Mouse (Mus musculus): ENCODE data around the gene Dip2b. TPM values are rescaled to one million over a fixed set of nuclear protein-coding genes. Genes with fewer than 3 reads are reported as not detected.
"Not testable (repeated sequence)": the region's sequence is repeated elsewhere in the genome, so short reads cannot be mapped to it uniquely, and the experiment has no call there.

Gene Dip2b
- polyA plus RNA-seq, 1 experiment from 2014 or later, result 26.9 TPM

- Histone ChIP-seq H3K9ac (no peak overlapping the region), H3K4me2 (replicated peaks) (no peak overlapping the region), H3K4me3 (no peak overlapping the region), H3K27me3 (replicated peaks) (no peaks in the 10 kb centered on the region), H3K4me1 (no peaks in the 10 kb centered on the region), H3K27ac (no peak overlapping the region), H3K9me3 (no peaks in the 10 kb centered on the region), H3K36me3 (peaks cover 64% of the 10 kb centered on the region)
- ATAC-seq (ENCODE audit: low FRiP score, low read depth), result no peak
- WGBS, result 98% methylated on average over 6 of the region's 6 CpGs
These were observed 203.3 kb downstream of the Dip2b start for GRCm38 (mm10) chr15:100241780-100242179.

GRCm38 (mm10) chr15:100245951-100246350 lies 207.5 kb downstream of the Dip2b start:
- no peaks in the 10 kb centered on the region for H3K9me3 ChIP-seq
- WGBS, result 95% methylated on average over 7 of the region's 7 CpGs
- peaks cover 80% of the 10 kb centered on the region for H3K36me3 ChIP-seq
- H3K27ac ChIP-seq, result no peak overlapping the region
- H3K27me3 ChIP-seq (replicated peaks), result no peaks in the 10 kb centered on the region
- ATAC-seq (ENCODE audit: low FRiP score, low read depth), result no peak
- H3K4me2 ChIP-seq (replicated peaks), result no peak overlapping the region
- no peak overlapping the region for H3K4me3 ChIP-seq
- H3K9ac ChIP-seq, result no peak overlapping the region
- no peaks in the 10 kb centered on the region for H3K4me1 ChIP-seq

DNA sequence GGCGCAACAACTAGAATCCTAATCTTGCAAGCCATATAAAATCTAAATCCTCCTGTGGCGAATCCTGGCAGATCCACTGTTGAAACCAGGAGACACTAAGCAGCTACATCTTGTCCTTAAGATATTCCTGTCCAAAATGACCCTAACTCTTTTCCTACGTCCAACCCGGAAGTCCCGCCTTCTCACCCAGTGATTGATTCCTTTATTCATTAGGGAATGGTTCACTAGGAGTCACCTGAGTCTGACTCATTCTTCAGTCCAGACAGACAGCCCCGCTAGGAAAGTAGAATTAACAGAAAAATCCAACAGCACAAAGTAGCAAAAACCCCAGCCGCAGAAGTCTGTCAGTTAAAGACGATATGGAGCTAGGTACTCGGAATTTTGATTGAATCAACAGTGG lies 208.8 kb downstream of the Dip2b start:
- H3K36me3 ChIP-seq, result peaks cover 84% of the 10 kb centered on the region
- ATAC-seq (ENCODE audit: low FRiP score, low read depth), result no peak
- 95% methylated on average over 9 of the region's 9 CpGs for WGBS

GRCm38 (mm10) chr15:100248665-100249433 lies 210.4 kb downstream of the Dip2b start:
- 96% methylated on average over 6 of the region's 6 CpGs for WGBS
- no peaks in the 10 kb centered on the region for H3K4me1 ChIP-seq
- H3K9me3 ChIP-seq, result no peaks in the 10 kb centered on the region
- H3K36me3 ChIP-seq, result peaks cover 84% of the 10 kb centered on the region
- ATAC-seq (ENCODE audit: low FRiP score, low read depth), result no peak
- no peak overlapping the region for H3K4me3 ChIP-seq
- no peak overlapping the region for H3K9ac ChIP-seq
- no peak overlapping the region for H3K4me2 ChIP-seq (replicated peaks)
- H3K27me3 ChIP-seq (replicated peaks), result no peaks in the 10 kb centered on the region
- no peak overlapping the region for H3K27ac ChIP-seq

More for the DNA sequence above, 208.8 kb downstream of the Dip2b start:
- Histone ChIP-seq H3K4me3 (no peak overlapping the region), H3K27me3 (replicated peaks) (no peaks in the 10 kb centered on the region), H3K9ac (no peak overlapping the region), H3K27ac (no peak overlapping the region), H3K4me1 (no peaks in the 10 kb centered on the region), H3K4me2 (replicated peaks) (no peak overlapping the region), H3K9me3 (no peaks in the 10 kb centered on the region)

DNA sequence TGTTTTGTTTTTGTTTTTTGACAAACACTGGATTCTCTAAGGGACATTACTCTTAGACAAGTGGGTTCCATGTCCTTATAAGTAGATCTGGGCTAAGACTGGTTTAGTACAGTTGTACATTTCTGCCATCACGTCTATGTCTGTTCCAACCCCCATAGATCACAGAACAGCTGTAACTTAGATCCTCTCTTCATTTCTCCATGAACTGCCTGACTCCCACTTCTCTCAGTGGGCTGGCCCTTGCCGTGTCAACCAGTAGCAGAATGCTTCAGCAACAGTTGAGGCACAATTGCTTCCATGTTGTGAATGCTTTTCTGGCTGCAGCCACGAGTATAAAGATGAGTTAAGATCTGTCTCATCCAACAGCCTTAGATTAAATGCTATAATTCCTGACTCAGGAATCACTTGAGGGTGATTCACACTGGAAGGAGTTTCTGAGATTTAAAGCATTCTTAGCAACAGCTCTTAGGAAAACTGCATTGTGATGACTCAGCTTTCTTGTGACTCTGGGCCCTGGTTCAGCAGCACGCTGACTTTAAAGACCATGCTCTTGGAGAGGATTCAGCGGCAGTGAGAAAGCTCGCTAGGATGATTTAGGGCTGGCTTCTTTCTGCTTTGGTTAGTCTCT lies 212.8 kb downstream of the Dip2b start:
- Histone ChIP-seq H3K36me3 (peaks cover 91% of the 10 kb centered on the region), H3K9ac (no peak overlapping the region), H3K4me2 (replicated peaks) (no peak overlapping the region), H3K27me3 (replicated peaks) (no peaks in the 10 kb centered on the region), H3K4me3 (no peak overlapping the region), H3K27ac (no peak overlapping the region), H3K4me1 (no peaks in the 10 kb centered on the region), H3K9me3 (no peaks in the 10 kb centered on the region)
- WGBS, result 93% methylated on average over 6 of the region's 6 CpGs
- no peak for ATAC-seq (ENCODE audit: low FRiP score, low read depth)

DNA sequence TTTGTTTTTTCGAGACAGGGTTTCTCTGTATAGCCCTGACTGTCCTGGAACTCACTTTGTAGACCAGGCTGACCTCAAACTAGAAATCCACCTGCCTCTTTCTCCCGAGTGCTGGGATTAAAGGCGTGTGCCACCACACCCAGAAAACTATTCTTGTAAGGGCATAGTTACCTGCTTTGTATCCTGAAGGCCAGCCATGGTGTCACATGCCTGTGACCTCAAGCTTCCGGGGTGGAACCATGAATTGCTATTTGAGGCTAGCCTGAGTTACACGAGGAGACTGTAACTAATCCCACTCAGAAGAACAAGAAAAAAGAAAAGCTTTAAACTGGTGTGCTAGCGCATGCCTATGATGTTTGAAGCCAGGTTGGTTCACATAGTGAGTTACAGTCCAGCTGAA lies 217.9 kb downstream of the Dip2b start:
- WGBS, result 93% methylated on average over 6 of the region's 6 CpGs
- ATAC-seq (ENCODE audit: low FRiP score, low read depth), result no peak
- Histone ChIP-seq H3K4me2 (replicated peaks) (no peak overlapping the region), H3K27ac (no peak overlapping the region), H3K4me1 (no peaks in the 10 kb centered on the region), H3K9ac (no peak overlapping the region), H3K27me3 (replicated peaks) (no peaks in the 10 kb centered on the region), H3K36me3 (peaks cover 75% of the 10 kb centered on the region), H3K4me3 (no peak overlapping the region), H3K9me3 (no peaks in the 10 kb centered on the region)

DNA sequence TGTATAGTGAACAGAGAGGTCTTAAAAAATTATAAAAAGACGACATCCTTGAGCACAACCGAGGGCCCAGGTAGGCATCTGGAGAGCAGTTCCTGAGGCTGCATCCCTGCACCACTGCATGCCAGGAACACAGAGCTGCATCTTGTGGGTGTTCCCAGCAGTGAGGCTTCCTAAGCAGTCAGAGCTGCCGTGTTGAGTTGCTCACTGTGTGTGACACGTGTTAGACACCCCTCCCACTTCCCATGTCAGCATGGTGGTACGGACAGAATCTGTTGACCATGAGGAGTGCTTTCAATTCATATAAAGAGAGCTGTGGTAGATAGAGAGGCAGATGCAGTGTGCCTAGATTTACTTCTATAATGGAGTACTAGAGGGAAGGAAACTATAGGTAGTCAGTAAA lies 218.8 kb downstream of the Dip2b start:
- no peaks in the 10 kb centered on the region for H3K4me1 ChIP-seq
- no peak overlapping the region for H3K27ac ChIP-seq
- H3K9ac ChIP-seq, result no peak overlapping the region
- no peak overlapping the region for H3K4me2 ChIP-seq (replicated peaks)
- H3K4me3 ChIP-seq, result no peak overlapping the region
- 91% methylated on average over 5 of the region's 5 CpGs for WGBS
- ATAC-seq (ENCODE audit: low FRiP score, low read depth), result no peak
- H3K9me3 ChIP-seq, result no peaks in the 10 kb centered on the region
- H3K27me3 ChIP-seq (replicated peaks), result no peaks in the 10 kb centered on the region
- H3K36me3 ChIP-seq, result peaks cover 67% of the 10 kb centered on the region

GRCm38 (mm10) chr15:100258646-100259425 lies 220.4 kb downstream of the Dip2b start:
- Histone ChIP-seq H3K4me2 (replicated peaks) (no peak overlapping the region), H3K9ac (no peak overlapping the region), H3K36me3 (peaks cover 54% of the 10 kb centered on the region), H3K9me3 (no peaks in the 10 kb centered on the region), H3K4me1 (no peaks in the 10 kb centered on the region), H3K27ac (no peak overlapping the region), H3K4me3 (no peak overlapping the region), H3K27me3 (replicated peaks) (no peaks in the 10 kb centered on the region)
- WGBS, result 93% methylated on average over 7 of the region's 7 CpGs
- ATAC-seq (ENCODE audit: low FRiP score, low read depth), result no peak

DNA sequence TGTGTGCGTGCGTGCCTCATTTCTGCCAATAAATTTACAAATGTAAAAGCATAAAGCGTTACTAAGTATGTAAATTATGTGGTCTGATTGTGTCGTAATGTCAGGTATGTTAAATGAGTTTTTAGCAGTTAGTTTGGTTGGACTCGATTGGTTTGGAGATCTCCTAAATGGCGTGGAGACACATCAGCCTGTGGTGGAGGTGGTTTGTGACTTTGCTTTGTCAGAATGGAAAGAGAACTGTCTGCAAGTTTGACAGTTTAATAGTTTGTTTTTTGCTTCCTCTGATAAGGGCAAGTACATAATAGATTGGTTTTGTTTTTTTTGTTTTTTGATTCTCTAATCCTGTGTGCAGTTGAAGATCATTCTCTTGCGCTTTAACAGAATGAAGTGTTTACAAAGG lies 221.9 kb downstream of the Dip2b start:
- WGBS, result 84% methylated on average over 6 of the region's 7 CpGs
- H3K27ac ChIP-seq; H3K9me3 ChIP-seq; H3K9ac ChIP-seq; H3K4me3 ChIP-seq; ATAC-seq (ENCODE audit: low FRiP score, low read depth); H3K4me2 ChIP-seq (replicated peaks); H3K4me1 ChIP-seq; H3K27me3 ChIP-seq (replicated peaks): not testable (repeated sequence)
- peaks cover 39% of the 10 kb centered on the region for H3K36me3 ChIP-seq

- 21% methylated on average over 4 of the region's 4 CpGs for WGBS
These were observed 224.9 kb downstream of the Dip2b start for GRCm38 (mm10) chr15:100263246-100263905.

GRCm38 (mm10) chr15:100265586-100266325 lies 227.3 kb downstream of the Dip2b start:
- H3K36me3 ChIP-seq, result peaks cover 6% of the 10 kb centered on the region
- ATAC-seq (ENCODE audit: low FRiP score, low read depth), result no peak
- H3K4me1 ChIP-seq, result no peaks in the 10 kb centered on the region
- WGBS, result 94% methylated on average over 4 of the region's 5 CpGs
- no peak overlapping the region for H3K4me2 ChIP-seq (replicated peaks)
- H3K9ac ChIP-seq, result no peak overlapping the region
- no peak overlapping the region for H3K4me3 ChIP-seq
- H3K9me3 ChIP-seq, result no peaks in the 10 kb centered on the region
- H3K27me3 ChIP-seq (replicated peaks), result 0 out of 2 replicates have a peak, but pooled peaks cover 4% of the 10 kb centered on the region
- no peak overlapping the region for H3K27ac ChIP-seq

More at GRCm38 (mm10) chr15:100263246-100263905, 224.9 kb downstream of the Dip2b start:
- Histone ChIP-seq H3K9me3 (no peaks in the 10 kb centered on the region), H3K27ac (no peak overlapping the region), H3K4me3 (no peak overlapping the region), H3K36me3 (peaks cover 18% of the 10 kb centered on the region), H3K9ac (no peak overlapping the region), H3K4me2 (replicated peaks) (no peak overlapping the region), H3K27me3 (replicated peaks) (no peaks in the 10 kb centered on the region), H3K4me1 (no peaks in the 10 kb centered on the region)
- ATAC-seq (ENCODE audit: low FRiP score, low read depth), result no peak
